Mouse (Mus musculus) megakaryocyte, embryonic 14.5 days (primary cell): ENCODE data around the gene Usp10. TPM values are rescaled to one million over a fixed set of nuclear protein-coding genes. Genes with fewer than 3 reads are reported as not detected.

Source experiments
- H3K27me3 ChIP-seq: replicated peaks from 2 replicates; pipeline ENCODE3; 2012; ENCODE audit warnings: inconsistent platforms
- H3K36me3 ChIP-seq: replicated peaks from 2 replicates; pipeline ENCODE3; 2012; ENCODE audit warnings: low read length, inconsistent platforms, mixed read lengths
- H3K4me1 ChIP-seq: 2 replicates; pipeline ENCODE4 v1.6.1; 2012; ENCODE audit warnings: inconsistent platforms
- H3K4me3 ChIP-seq: replicated peaks from 2 replicates; pipeline ENCODE3; 2012; ENCODE audit warnings: moderate library complexity, mild to moderate bottlenecking, inconsistent platforms
- H3K9me3 ChIP-seq: 2 replicates; pipeline ENCODE4 v1.6.1; 2012; ENCODE audit warnings: inconsistent platforms
- FLI1 ChIP-seq: IDR thresholded peaks from 2 replicates; pipeline ENCODE4 v1.6.1; 2012; ENCODE audit warnings: low read length, inconsistent platforms, mixed read lengths
- GATA1 ChIP-seq: IDR thresholded peaks from 3 replicates; pipeline ENCODE4 v1.6.1; 2012; ENCODE audit warnings: mixed read lengths, low read length, inconsistent platforms, borderline replicate concordance
- polyA plus RNA-seq: library from polyadenylated mRNA; stranded (reverse); fragments of >175 nt; gene quantifications from 2 replicates; pipeline ENCODE4 v1.2.3, GENCODE M21; 2012; ENCODE audit warnings: low replicate concordance; ENCODE audit not compliant: insufficient read depth

The Usp10 gene
- 15.0 and 19.0 TPM in 2 replicates for polyA plus RNA-seq

- Histone ChIP-seq H3K4me1 (peaks cover 55% of the 10 kb centered on the region), H3K36me3 (no peaks in the 10 kb centered on the region), H3K27me3 (peaks cover 20% of the 10 kb centered on the region), H3K9me3 (no peaks in the 10 kb centered on the region), H3K4me3 (peak within 1 kb of the TSS; percentile 99)
- TF ChIP-seq FLI1, result no peak
- no peak for TF ChIP-seq GATA1
Observed at GRCm38 (mm10) chr8:119909944-119910546, at the start of gene Usp10. TSS of gene Usp10 (plus strand) at chr8:119910360.

GRCm38 (mm10) chr8:119861706-119862389 lies 48.3 kb upstream of the Usp10 start, which contains the start of gene Klhl36:
TSS of gene Klhl36 (plus strand) at chr8:119862266.
- H3K4me3 ChIP-seq, result peak within 1 kb of the TSS; percentile 95
- H3K27me3 ChIP-seq, result peaks cover 42% of the 10 kb centered on the region
- no peaks in the 10 kb centered on the region for H3K9me3 ChIP-seq
- TF ChIP-seq FLI1 (no peak), GATA1 (no peak)
- H3K4me1 ChIP-seq, result peaks cover 61% of the 10 kb centered on the region
- peaks cover 15% of the 10 kb centered on the region for H3K36me3 ChIP-seq

GRCm38 (mm10) chr8:119862390-119862734 lies 47.8 kb upstream of the Usp10 start:
- Histone ChIP-seq H3K36me3 (peaks cover 20% of the 10 kb centered on the region), H3K4me3 (peak overlapping the region; percentile 95), H3K4me1 (peaks cover 66% of the 10 kb centered on the region), H3K27me3 (peaks cover 38% of the 10 kb centered on the region), H3K9me3 (no peaks in the 10 kb centered on the region)
- TF ChIP-seq GATA1 (no peak), FLI1 (no peak)

GRCm38 (mm10) chr8:119862749-119863148 lies 47.4 kb upstream of the Usp10 start:
- TF ChIP-seq FLI1 (no peak), GATA1 (no peak)
- Histone ChIP-seq H3K4me1 (peaks cover 63% of the 10 kb centered on the region), H3K4me3 (peak overlapping the region; percentile 95), H3K36me3 (peaks cover 23% of the 10 kb centered on the region), H3K27me3 (peaks cover 34% of the 10 kb centered on the region), H3K9me3 (no peaks in the 10 kb centered on the region)

GRCm38 (mm10) chr8:119869616-119870015 lies 40.5 kb upstream of the Usp10 start:
- H3K9me3 ChIP-seq, result peaks cover 15% of the 10 kb centered on the region
- H3K4me3 ChIP-seq, result no peak overlapping the region
- TF ChIP-seq GATA1 (no peak), FLI1 (no peak)
- peaks cover 21% of the 10 kb centered on the region for H3K4me1 ChIP-seq
- H3K27me3 ChIP-seq, result peaks cover 6% of the 10 kb centered on the region
- peaks cover 67% of the 10 kb centered on the region for H3K36me3 ChIP-seq

GRCm38 (mm10) chr8:119873181-119873580 lies 37.0 kb upstream of the Usp10 start:
- peak overlapping the region; percentile 54 for H3K4me3 ChIP-seq
- H3K27me3 ChIP-seq, result peaks cover 9% of the 10 kb centered on the region
- peaks cover 13% of the 10 kb centered on the region for H3K4me1 ChIP-seq
- H3K36me3 ChIP-seq, result peaks cover 68% of the 10 kb centered on the region
- no peak for TF ChIP-seq GATA1
- no peak for TF ChIP-seq FLI1
- peaks cover 15% of the 10 kb centered on the region for H3K9me3 ChIP-seq

GRCm38 (mm10) chr8:119881301-119881700 lies 28.9 kb upstream of the Usp10 start:
- H3K36me3 ChIP-seq, result peaks cover 12% of the 10 kb centered on the region
- H3K27me3 ChIP-seq, result peaks cover 55% of the 10 kb centered on the region
- no peak overlapping the region for H3K4me3 ChIP-seq
- TF ChIP-seq FLI1, result no peak
- no peak for TF ChIP-seq GATA1
- H3K4me1 ChIP-seq, result peaks cover 13% of the 10 kb centered on the region
- H3K9me3 ChIP-seq, result no peaks in the 10 kb centered on the region

- Histone ChIP-seq H3K36me3 (peaks cover 7% of the 10 kb centered on the region), H3K4me1 (peaks cover 11% of the 10 kb centered on the region), H3K9me3 (no peaks in the 10 kb centered on the region), H3K27me3 (peaks cover 55% of the 10 kb centered on the region), H3K4me3 (no peak overlapping the region)
- TF ChIP-seq GATA1 (no peak), FLI1 (no peak)
Observed at GRCm38 (mm10) chr8:119881917-119882316, 28.2 kb upstream of the Usp10 start.

GRCm38 (mm10) chr8:119883281-119883680 lies 26.9 kb upstream of the Usp10 start:
- H3K4me1 ChIP-seq, result peaks cover 11% of the 10 kb centered on the region
- H3K36me3 ChIP-seq, result no peaks in the 10 kb centered on the region
- no peak for TF ChIP-seq FLI1
- no peak for TF ChIP-seq GATA1
- H3K4me3 ChIP-seq, result no peak overlapping the region
- peaks cover 56% of the 10 kb centered on the region for H3K27me3 ChIP-seq
- no peaks in the 10 kb centered on the region; the same call in 1 of the 2 replicates for H3K9me3 ChIP-seq

- Histone ChIP-seq H3K4me3 (no peak overlapping the region), H3K4me1 (peaks cover 11% of the 10 kb centered on the region), H3K9me3 (no peaks in the 10 kb centered on the region; the same call in 1 of the 2 replicates), H3K36me3 (no peaks in the 10 kb centered on the region), H3K27me3 (peaks cover 43% of the 10 kb centered on the region)
- no peak for TF ChIP-seq GATA1
- TF ChIP-seq FLI1, result no peak
Observed at GRCm38 (mm10) chr8:119885612-119886011, 24.5 kb upstream of the Usp10 start.
